Mouse (Mus musculus) small intestine, adult 2 months (tissue): ENCODE measurements at regions not wholly inside any gene's neighbourhood (a gene's known extent, or its start where the extent isn't known, plus 50 kb on each side); places are given as distances from the start of the nearest gene placed in this dataset.

Source experiments
- H3K27ac ChIP-seq: fragments of 200-500 bp; 2 replicates; pipeline ENCODE4 v1.5.1; 2012; ENCODE audit warnings: low read depth, low read length, control low read depth, inconsistent platforms; ENCODE audit not compliant: insufficient read depth
- H3K27me3 ChIP-seq: fragments of 200-500 bp; 2 replicates; pipeline ENCODE4 v1.6.1; 2012; ENCODE audit warnings: mild to moderate bottlenecking, moderate library complexity, low read length, inconsistent platforms; ENCODE audit not compliant: control insufficient read depth, insufficient read depth
- H3K36me3 ChIP-seq: fragments of 200-500 bp; 2 replicates; pipeline ENCODE4 v1.6.1; 2012; ENCODE audit warnings: mild to moderate bottlenecking, low read length, control low read depth, inconsistent platforms; ENCODE audit not compliant: control insufficient read depth, insufficient read depth
- H3K4me1 ChIP-seq: fragments of 200-500 bp; 2 replicates; pipeline ENCODE4 v1.6.1; 2012; ENCODE audit warnings: low read length, inconsistent platforms, mixed read lengths; ENCODE audit not compliant: control insufficient read depth, insufficient read depth, insufficient read length
- H3K4me3 ChIP-seq: fragments of 200-500 bp; 2 replicates; pipeline ENCODE4 v1.5.1; 2012; ENCODE audit warnings: low read depth, mild to moderate bottlenecking, control low read depth, inconsistent platforms, low read length, moderate library complexity
- CTCF ChIP-seq: fragments of 200-500 bp; IDR thresholded peaks from 2 replicates; pipeline ENCODE4 v1.5.1; 2012; ENCODE audit warnings: low read depth, mild to moderate bottlenecking, control low read depth, inconsistent platforms, low read length, moderate library complexity, mixed read lengths; ENCODE audit not compliant: insufficient replicate concordance, insufficient read length; ENCODE audit errors: extremely low read depth
- POLR2A ChIP-seq: fragments of 200-500 bp; IDR thresholded peaks from 2 replicates; pipeline ENCODE4 v1.6.1; 2012; ENCODE audit warnings: low read depth, mild to moderate bottlenecking, control low read depth, inconsistent platforms, low read length, moderate library complexity
- WGBS: fragments of 180-500 bp; shearing (Covaris S2); methylation state at CpG from one replicate; pipeline ENCODE4 v1.1.7; 2018; 5-methylcytosine and 5-hydroxymethylcytosine counted together

DNA sequence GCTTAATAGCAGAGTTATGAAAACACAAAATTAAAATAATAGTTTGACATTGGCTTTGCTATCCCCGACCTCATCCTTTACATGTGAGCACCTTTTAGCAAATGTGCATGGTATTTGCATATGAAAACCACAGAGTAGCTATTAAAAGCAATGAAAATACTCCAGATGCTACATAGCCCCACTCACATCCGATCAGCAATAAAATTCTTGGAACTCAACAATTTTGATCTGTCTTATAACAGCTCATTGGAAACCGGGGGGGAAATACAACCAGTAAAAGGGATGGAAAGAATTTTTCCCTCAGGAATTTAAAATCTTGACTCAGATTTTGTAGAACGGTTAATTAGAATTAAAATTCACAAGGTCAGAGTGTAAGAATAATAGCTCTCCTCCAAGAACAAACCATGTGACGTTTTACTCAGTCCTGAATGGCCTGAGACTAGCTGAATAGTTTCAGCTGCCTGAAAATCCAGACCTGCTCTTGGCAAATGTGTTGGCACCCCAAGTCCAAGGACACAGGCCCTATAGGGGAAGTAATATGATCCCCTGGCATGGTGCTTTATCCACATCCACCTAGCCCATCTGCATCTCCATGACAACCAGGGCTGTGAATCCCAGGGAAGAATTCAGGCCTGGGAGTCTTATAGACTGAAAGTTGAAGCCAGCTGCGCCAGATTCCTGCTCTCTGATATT, 370.9 kb downstream of the Tns3 start:
- no peak overlapping the region for H3K4me3 ChIP-seq
- H3K27ac ChIP-seq, result no peak overlapping the region
- no peaks in the 10 kb centered on the region for H3K36me3 ChIP-seq
- WGBS, result 70% methylated on average over 6 of the region's 6 CpGs
- TF ChIP-seq POLR2A, result no peak
- TF ChIP-seq CTCF, result no peak
- no peaks in the 10 kb centered on the region for H3K27me3 ChIP-seq
- no peaks in the 10 kb centered on the region for H3K4me1 ChIP-seq

DNA sequence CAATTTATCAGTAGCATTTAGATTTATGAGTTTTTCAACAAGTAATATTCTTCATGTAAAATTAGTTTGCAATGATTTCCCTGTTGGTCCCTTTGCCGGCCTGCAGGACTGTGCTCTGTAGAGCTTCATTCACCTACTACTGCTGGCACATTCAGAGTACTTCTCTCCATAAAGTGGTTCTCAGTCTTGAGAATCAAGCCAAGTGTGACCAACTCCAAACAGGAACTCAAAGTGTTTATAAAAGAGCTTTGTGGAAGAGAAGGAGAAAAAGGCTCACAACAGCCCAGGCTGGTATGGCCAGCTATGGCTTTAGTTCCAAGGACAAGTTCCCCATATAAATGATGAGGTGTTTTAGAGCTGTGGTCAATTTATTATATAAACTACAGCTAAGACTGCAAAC, 379.1 kb downstream of the Tns3 start:
- Histone ChIP-seq H3K27me3 (no peaks in the 10 kb centered on the region), H3K4me3 (no peak overlapping the region), H3K4me1 (no peaks in the 10 kb centered on the region), H3K27ac (no peak overlapping the region), H3K36me3 (no peaks in the 10 kb centered on the region)
- WGBS, result 95% methylated on average over 1 of the region's 1 CpGs
- no peak for TF ChIP-seq CTCF
- TF ChIP-seq POLR2A, result no peak

DNA sequence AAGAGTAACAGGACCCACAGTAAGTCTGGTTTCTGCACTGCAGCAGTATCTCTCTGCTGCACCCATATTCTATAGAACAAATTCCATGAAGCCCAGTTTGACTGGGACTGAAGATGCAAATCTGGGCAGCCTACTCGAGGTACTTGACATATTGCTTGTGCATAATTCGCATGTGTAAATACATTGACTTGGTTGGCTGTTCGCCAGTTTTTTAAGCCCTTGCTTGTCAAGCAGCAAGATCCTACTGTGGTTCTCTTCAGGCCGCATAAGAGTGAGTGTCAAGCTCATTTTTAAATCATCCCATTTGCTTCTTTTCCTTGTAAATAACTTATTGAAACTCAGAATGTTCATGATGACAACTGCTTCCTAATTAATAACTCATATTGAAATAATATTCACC, 389.1 kb downstream of the Tns3 start:
- 58% methylated on average over 4 of the region's 4 CpGs for WGBS
- Histone ChIP-seq H3K4me1 (no peaks in the 10 kb centered on the region), H3K27me3 (no peaks in the 10 kb centered on the region), H3K4me3 (no peak overlapping the region), H3K36me3 (no peaks in the 10 kb centered on the region), H3K27ac (no peak overlapping the region)
- no peak for TF ChIP-seq CTCF
- TF ChIP-seq POLR2A, result no peak

GRCm38 (mm10) chr11:8269171-8269570, 395.2 kb downstream of the Tns3 start:
- TF ChIP-seq CTCF, result no peak
- TF ChIP-seq POLR2A, result no peak
- H3K27ac ChIP-seq, result no peak overlapping the region
- H3K4me3 ChIP-seq, result no peak overlapping the region
- no peaks in the 10 kb centered on the region for H3K36me3 ChIP-seq
- no peaks in the 10 kb centered on the region for H3K27me3 ChIP-seq
- no peaks in the 10 kb centered on the region for H3K4me1 ChIP-seq
- 67% methylated on average over 2 of the region's 2 CpGs for WGBS

GRCm38 (mm10) chr11:8254036-8254435, 410.3 kb downstream of the Tns3 start:
- Histone ChIP-seq H3K27ac (no peak overlapping the region), H3K4me1 (no peaks in the 10 kb centered on the region), H3K36me3 (no peaks in the 10 kb centered on the region), H3K27me3 (no peaks in the 10 kb centered on the region), H3K4me3 (no peak overlapping the region)
- no peak for TF ChIP-seq POLR2A
- TF ChIP-seq CTCF, result no peak
- 58% methylated on average over 2 of the region's 2 CpGs for WGBS

GRCm38 (mm10) chr11:8251360-8251759, 413.0 kb downstream of the Tns3 start:
- Histone ChIP-seq H3K27me3 (no peaks in the 10 kb centered on the region), H3K27ac (no peak overlapping the region), H3K36me3 (no peaks in the 10 kb centered on the region), H3K4me1 (no peaks in the 10 kb centered on the region), H3K4me3 (no peak overlapping the region)
- TF ChIP-seq POLR2A (no peak), CTCF (no peak)
- WGBS, result 72% methylated on average over 2 of the region's 2 CpGs

- Histone ChIP-seq H3K27me3 (no peaks in the 10 kb centered on the region), H3K36me3 (no peaks in the 10 kb centered on the region), H3K4me3 (no peak overlapping the region), H3K4me1 (no peaks in the 10 kb centered on the region), H3K27ac (no peak overlapping the region)
- WGBS, result 46% methylated on average over 8 of the region's 8 CpGs
- TF ChIP-seq POLR2A (no peak), CTCF (no peak)
Observed at GRCm38 (mm10) chr11:8249468-8249867, 414.9 kb downstream of the Tns3 start.

DNA sequence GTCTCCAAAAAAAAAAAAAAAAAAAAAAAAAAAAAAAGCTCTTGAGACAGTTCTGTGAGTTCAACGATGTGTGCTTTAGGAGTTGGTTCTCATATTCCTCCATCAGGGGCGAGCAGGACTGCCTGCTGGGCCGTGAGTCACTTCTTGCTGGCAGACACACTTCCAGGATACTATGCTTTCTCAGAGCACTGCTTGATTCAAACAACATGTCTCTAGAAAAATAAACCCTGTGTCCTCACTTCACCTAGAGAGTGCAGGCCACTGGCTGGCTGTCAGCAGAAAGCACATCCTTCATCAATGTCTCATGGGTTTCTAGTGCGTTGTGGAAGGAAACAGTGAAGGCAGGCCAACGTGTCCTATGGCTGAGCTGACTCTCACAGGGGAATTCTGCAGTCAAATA, 416.8 kb downstream of the Tns3 start:
- 53% methylated on average over 5 of the region's 5 CpGs for WGBS
- TF ChIP-seq POLR2A (no peak), CTCF (no peak)
- H3K27ac ChIP-seq, result no peak overlapping the region
- H3K4me1 ChIP-seq, result no peaks in the 10 kb centered on the region
- H3K27me3 ChIP-seq, result no peaks in the 10 kb centered on the region
- no peaks in the 10 kb centered on the region for H3K36me3 ChIP-seq
- H3K4me3 ChIP-seq, result no peak overlapping the region
